Mouse (Mus musculus) thymus, adult 2 months (tissue): ENCODE measurements around the gene Zfp575. TPM values are rescaled to one million over a fixed set of nuclear protein-coding genes. Genes with fewer than 3 reads are reported as not detected.

Source experiments
- DNase-seq: peaks from one replicate; pipeline ENCODE4 v3.0.0; 2021
- H3K27ac ChIP-seq: fragments of 200-500 bp; 2 replicates; pipeline ENCODE4 v1.5.1; 2012; ENCODE audit warnings: low read length, control low read depth; ENCODE audit not compliant: control insufficient read depth, insufficient read depth
- H3K27me3 ChIP-seq: fragments of 200-500 bp; 2 replicates; pipeline ENCODE4 v1.6.1; 2012; ENCODE audit warnings: mild to moderate bottlenecking, low read length, moderate library complexity, mixed read lengths; ENCODE audit not compliant: control insufficient read depth, insufficient read depth
- H3K36me3 ChIP-seq: fragments of 200-500 bp; 2 replicates; pipeline ENCODE4 v1.6.1; 2012; ENCODE audit warnings: mild to moderate bottlenecking, low read length, moderate library complexity; ENCODE audit not compliant: control insufficient read depth, insufficient read depth
- H3K4me1 ChIP-seq: fragments of 200-500 bp; replicated peaks from 2 replicates; pipeline ENCODE4 v1.6.1; 2012; ENCODE audit warnings: low read length; ENCODE audit not compliant: control insufficient read depth, insufficient read depth
- H3K4me3 ChIP-seq: fragments of 200-500 bp; 2 replicates; pipeline ENCODE4 v1.5.1; 2012; ENCODE audit warnings: mild to moderate bottlenecking, low read length, control low read depth, moderate library complexity; ENCODE audit not compliant: control insufficient read depth, insufficient read depth
- CTCF ChIP-seq: fragments of 200-500 bp; IDR thresholded peaks from 2 replicates; pipeline ENCODE4 v1.5.1; 2012; ENCODE audit warnings: mild to moderate bottlenecking, control low read depth, low read length, moderate library complexity, borderline replicate concordance; ENCODE audit not compliant: control insufficient read depth, poor library complexity, insufficient read depth; ENCODE audit errors: extremely low read depth
- POLR2A ChIP-seq: fragments of 200-500 bp; IDR thresholded peaks from 2 replicates; pipeline ENCODE4 v1.6.1; 2012; ENCODE audit warnings: mild to moderate bottlenecking, low read length, control low read depth, moderate library complexity; ENCODE audit not compliant: control insufficient read depth, poor library complexity, insufficient read depth; ENCODE audit errors: extremely low read depth
- WGBS: fragments of 180-500 bp; shearing (Covaris S2); methylation state at CpG from one replicate; pipeline ENCODE4 v1.1.7; 2018; 5-methylcytosine and 5-hydroxymethylcytosine counted together
- polyA plus RNA-seq: library from polyadenylated mRNA; depleted of rRNA; stranded (reverse); fragments of >200 nt; gene quantifications from 2 replicates; pipeline ENCODE4 v1.2.3, GENCODE M21; 2012

Zfp575 gene
- polyA plus RNA-seq, 1 experiment, result 0.24 TPM

- Histone ChIP-seq H3K27ac (no peak overlapping the region), H3K27me3 (no peaks in the 10 kb centered on the region), H3K4me1 (peaks cover 20% of the 10 kb centered on the region), H3K36me3 (no peaks in the 10 kb centered on the region), H3K4me3 (no peak overlapping the region)
- no peak for DNase-seq
- 87% methylated on average over 6 of the region's 6 CpGs for WGBS
- TF ChIP-seq POLR2A (no peak), CTCF (no peak)
Observed at GRCm38 (mm10) chr7:24592781-24593180, 5.3 kb upstream of the Zfp575 start.

GRCm38 (mm10) chr7:24592163-24592562 is 4.7 kb upstream of the Zfp575 start:
- Histone ChIP-seq H3K27me3 (no peaks in the 10 kb centered on the region), H3K27ac (no peak overlapping the region), H3K4me1 (peaks cover 26% of the 10 kb centered on the region), H3K4me3 (no peak overlapping the region), H3K36me3 (no peaks in the 10 kb centered on the region)
- TF ChIP-seq POLR2A (no peak), CTCF (no peak)
- DNase-seq, result no peak
- 76% methylated on average over 4 of the region's 4 CpGs for WGBS

- Histone ChIP-seq H3K27ac (no peak overlapping the region), H3K36me3 (no peaks in the 10 kb centered on the region), H3K27me3 (no peaks in the 10 kb centered on the region), H3K4me3 (no peak overlapping the region), H3K4me1 (peaks cover 28% of the 10 kb centered on the region)
- DNase-seq, result no peak
- TF ChIP-seq CTCF (no peak), POLR2A (no peak)
- 88% methylated on average over 5 of the region's 5 CpGs for WGBS
Observed at GRCm38 (mm10) chr7:24591735-24592134, 4.3 kb upstream of the Zfp575 start.

GRCm38 (mm10) chr7:24588336-24588735 is 895 bp upstream of the Zfp575 start:
- Histone ChIP-seq H3K4me3 (no peak overlapping the region), H3K36me3 (no peaks in the 10 kb centered on the region), H3K27ac (no peak overlapping the region), H3K27me3 (no peaks in the 10 kb centered on the region), H3K4me1 (peaks cover 15% of the 10 kb centered on the region)
- WGBS, result 44% methylated on average over 13 of the region's 13 CpGs
- no peak for TF ChIP-seq POLR2A
- no peak for TF ChIP-seq CTCF
- no peak for DNase-seq

GRCm38 (mm10) chr7:24586828-24587227 is 613 bp downstream of the Zfp575 start:
- no peaks in the 10 kb centered on the region for H3K36me3 ChIP-seq
- peaks cover 13% of the 10 kb centered on the region for H3K4me1 ChIP-seq
- DNase-seq, result no peak
- TF ChIP-seq CTCF (no peak), POLR2A (no peak)
- 35% methylated on average over 8 of the region's 8 CpGs for WGBS
- H3K27ac ChIP-seq, result no peak overlapping the region
- no peak overlapping the region for H3K4me3 ChIP-seq
- no peaks in the 10 kb centered on the region for H3K27me3 ChIP-seq

GRCm38 (mm10) chr7:24585995-24586394 is 1.4 kb downstream of the Zfp575 start:
- no peak for TF ChIP-seq POLR2A
- TF ChIP-seq CTCF, result no peak
- WGBS, result 84% methylated on average over 16 of the region's 16 CpGs

GRCm38 (mm10) chr7:24584876-24585275 is 2.6 kb downstream of the Zfp575 start:
- DNase-seq, result no peak
- H3K27me3 ChIP-seq, result no peaks in the 10 kb centered on the region
- H3K4me1 ChIP-seq, result peaks cover 13% of the 10 kb centered on the region
- H3K36me3 ChIP-seq, result no peaks in the 10 kb centered on the region
- no peak overlapping the region for H3K27ac ChIP-seq
- H3K4me3 ChIP-seq, result no peak overlapping the region
- no peak for TF ChIP-seq POLR2A
- TF ChIP-seq CTCF, result no peak
- WGBS, result 95% methylated on average over 6 of the region's 6 CpGs

More at GRCm38 (mm10) chr7:24585995-24586394, 1.4 kb downstream of the Zfp575 start:
- Histone ChIP-seq H3K27me3 (no peaks in the 10 kb centered on the region), H3K27ac (no peak overlapping the region), H3K4me3 (no peak overlapping the region), H3K4me1 (peaks cover 13% of the 10 kb centered on the region), H3K36me3 (no peaks in the 10 kb centered on the region)
- no peak for DNase-seq
